Mouse (Mus musculus) adrenal gland, adult 10 weeks (tissue): ENCODE data around the gene Smgc. TPM values are rescaled to one million over a fixed set of nuclear protein-coding genes. Genes with fewer than 3 reads are reported as not detected.

ENCODE experiments used
- polyA plus RNA-seq: library from polyadenylated mRNA; stranded (reverse); fragments of 350-450 nt; fragmentation: Illumina TruSeq; extraction: RNeasy Lipid Tissue Mini Kit (QIAGEN cat#74804); gene quantifications from one replicate; pipeline ENCODE4 v1.2.3, GENCODE M21; 2014; ENCODE audit warnings: low read depth, low replicate concordance

The Smgc gene
- polyA plus RNA-seq: not detected

GRCm38 (mm10) chr15:91837965-91838364 lies at the start of gene Smgc:
Gene Smgc, plus strand, starts transcription at chr15:91838265.

Other genes with a start within 250 kb of the Smgc start
- gene Lrrk2, start 165.1 kb upstream of the Smgc start, polyA plus RNA-seq: 229 TPM
- gene Cntn1, start 212.9 kb downstream of the Smgc start, polyA plus RNA-seq: 4.9 TPM